Mouse (Mus musculus) hindbrain, embryonic 14.5 days (tissue): ENCODE measurements at regions not wholly inside any gene's neighbourhood (a gene's known extent, or its start where the extent isn't known, plus 50 kb on each side); places are given as distances from the start of the nearest gene placed in this dataset.

Experiments used
- ATAC-seq: fragments of 200-750 bp; cut with Nextera tagmentation; 2 replicates; pipeline ENCODE4 v1.8.0; 2017; ENCODE audit warnings: moderate number of reproducible peaks, mild to moderate bottlenecking, moderate TSS enrichment, moderate library complexity; ENCODE audit not compliant: low FRiP score
- DNase-seq: peaks from one replicate; pipeline ENCODE4 v3.0.0-alpha.2; 2015; ENCODE audit warnings: low spot score
- H3K27ac ChIP-seq: fragments of 300-500 bp; sonication (generic); 2 replicates; pipeline ENCODE4 v1.5.1; 2014; ENCODE audit warnings: mild to moderate bottlenecking, moderate library complexity
- H3K27me3 ChIP-seq: fragments of 300-500 bp; sonication (generic); 2 replicates; pipeline ENCODE4 v1.6.1; 2014; ENCODE audit warnings: mild to moderate bottlenecking, low read length, mixed read lengths; ENCODE audit not compliant: control insufficient read depth, insufficient read depth
- H3K36me3 ChIP-seq: fragments of 300-500 bp; sonication (generic); replicated peaks from 2 replicates; pipeline ENCODE4 v1.6.1; 2014; ENCODE audit not compliant: control insufficient read depth, insufficient read depth
- H3K4me1 ChIP-seq: fragments of 300-500 bp; sonication (generic); replicated peaks from 2 replicates; pipeline ENCODE4 v1.6.1; 2014; ENCODE audit warnings: antibody characterized with exemption, low read length, mixed read lengths; ENCODE audit not compliant: control insufficient read depth, insufficient read depth
- H3K4me2 ChIP-seq: fragments of 300-500 bp; sonication (generic); replicated peaks from 2 replicates; pipeline ENCODE4 v1.6.1; 2014; ENCODE audit warnings: mild to moderate bottlenecking, moderate library complexity
- H3K4me3 ChIP-seq: fragments of 300-500 bp; sonication (generic); replicated peaks from 2 replicates; pipeline ENCODE4 v1.5.1; 2014; ENCODE audit warnings: mild to moderate bottlenecking, low read length
- H3K9ac ChIP-seq: fragments of 300-500 bp; sonication (generic); 2 replicates; pipeline ENCODE4 v1.6.1; 2014
- H3K9me3 ChIP-seq: fragments of 300-500 bp; sonication (generic); 2 replicates; pipeline ENCODE4 v1.6.1; 2016; ENCODE audit warnings: low read length; ENCODE audit not compliant: control insufficient read depth
- WGBS: fragments of 180-500 bp; shearing (Covaris S2); extraction: QIAGEN DNeasy Blood & Tissue Kit; methylation state at CpG from one replicate; pipeline ENCODE4 v1.1.7; 2014; 5-methylcytosine and 5-hydroxymethylcytosine counted together

- peaks cover 33% of the 10 kb centered on the region for H3K4me1 ChIP-seq
- DNase-seq (no peak), ATAC-seq (peak; percentile 38; the same call in 1 of the 2 replicates)
- under 1% methylated on average over 58 of the region's 58 CpGs for WGBS
- H3K9me3 ChIP-seq: no peaks in the 10 kb centered on the region
- H3K4me2 ChIP-seq: peak overlapping the region; percentile 66
- peaks cover 24% of the 10 kb centered on the region for H3K27me3 ChIP-seq
- peak overlapping the region; percentile 23 for H3K4me3 ChIP-seq
- peak overlapping the region; percentile 62 for H3K9ac ChIP-seq
- no peaks in the 10 kb centered on the region for H3K36me3 ChIP-seq
- H3K27ac ChIP-seq: peak overlapping the region; percentile 85
Measured at GRCm38 (mm10) chr7:79543231-79544071, 74.0 kb downstream of the Rhcg start.

DNA sequence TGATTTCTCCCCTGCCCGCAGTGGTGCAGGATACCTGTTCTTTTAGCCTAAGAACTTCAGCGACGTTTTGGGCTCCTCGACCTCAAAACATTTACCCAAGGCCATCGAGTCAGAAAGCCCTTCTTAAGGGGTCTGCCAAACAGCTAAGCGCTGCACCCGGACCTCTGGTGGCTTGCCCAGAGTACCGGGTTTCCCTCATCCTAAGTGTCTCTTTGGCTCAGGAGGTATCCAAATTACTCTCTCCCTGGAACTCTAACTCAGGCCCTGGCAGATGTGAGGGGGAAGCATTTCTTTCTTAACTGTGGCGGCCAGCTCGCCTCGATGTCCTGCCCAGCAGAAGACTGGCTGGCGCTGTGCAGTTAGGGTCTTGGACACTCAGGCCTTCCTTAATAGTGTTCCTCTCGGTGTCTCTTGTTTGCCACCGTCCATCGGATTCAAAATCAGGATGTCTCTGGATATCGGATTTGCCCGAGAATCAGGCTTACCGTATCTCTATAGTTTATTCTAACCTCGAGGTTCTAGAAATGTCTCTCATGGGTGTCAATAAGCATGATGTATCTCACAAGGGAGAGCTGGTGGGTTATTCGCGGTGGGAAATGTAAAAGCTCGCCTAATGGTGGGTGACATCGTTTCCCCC is 75.0 kb downstream of the Rhcg start:
- H3K4me1 ChIP-seq: peaks cover 32% of the 10 kb centered on the region
- peaks cover 26% of the 10 kb centered on the region for H3K27me3 ChIP-seq
- DNase-seq (no peak), ATAC-seq (no peak)
- WGBS: 7% methylated on average over 23 of the region's 23 CpGs
- H3K27ac ChIP-seq: peak overlapping the region; percentile 85
- H3K9me3 ChIP-seq: no peaks in the 10 kb centered on the region
- H3K4me2 ChIP-seq: peak overlapping the region; percentile 66
- peak overlapping the region; percentile 62; the same call in 1 of the 2 replicates for H3K9ac ChIP-seq
- H3K36me3 ChIP-seq: no peaks in the 10 kb centered on the region
- no peak overlapping the region for H3K4me3 ChIP-seq

GRCm38 (mm10) chr7:79540246-79540645 is 74.1 kb upstream of the Polg start:
- H3K4me3 ChIP-seq: no peak overlapping the region
- peaks cover 28% of the 10 kb centered on the region for H3K4me1 ChIP-seq
- H3K4me2 ChIP-seq: no peak overlapping the region
- H3K9ac ChIP-seq: no peak overlapping the region
- 41% methylated on average over 2 of the region's 2 CpGs for WGBS
- no peaks in the 10 kb centered on the region for H3K36me3 ChIP-seq
- H3K27me3 ChIP-seq: peaks cover 17% of the 10 kb centered on the region; the same call in 1 of the 2 replicates
- DNase-seq: no peak
- no peaks in the 10 kb centered on the region for H3K9me3 ChIP-seq
- ATAC-seq: no peak
- no peak overlapping the region for H3K27ac ChIP-seq

- H3K36me3 ChIP-seq: no peaks in the 10 kb centered on the region
- ATAC-seq (no peak), DNase-seq (no peak)
- peaks cover 31% of the 10 kb centered on the region for H3K4me1 ChIP-seq
- H3K9me3 ChIP-seq: no peaks in the 10 kb centered on the region
- no peak overlapping the region for H3K9ac ChIP-seq
- H3K4me2 ChIP-seq: no peak overlapping the region
- 29% methylated on average over 3 of the region's 3 CpGs for WGBS
- no peak overlapping the region for H3K27ac ChIP-seq
- H3K27me3 ChIP-seq: peaks cover 17% of the 10 kb centered on the region; the same call in 1 of the 2 replicates
- no peak overlapping the region for H3K4me3 ChIP-seq
Measured at GRCm38 (mm10) chr7:79539426-79539825, 73.3 kb upstream of the Polg start.

DNA sequence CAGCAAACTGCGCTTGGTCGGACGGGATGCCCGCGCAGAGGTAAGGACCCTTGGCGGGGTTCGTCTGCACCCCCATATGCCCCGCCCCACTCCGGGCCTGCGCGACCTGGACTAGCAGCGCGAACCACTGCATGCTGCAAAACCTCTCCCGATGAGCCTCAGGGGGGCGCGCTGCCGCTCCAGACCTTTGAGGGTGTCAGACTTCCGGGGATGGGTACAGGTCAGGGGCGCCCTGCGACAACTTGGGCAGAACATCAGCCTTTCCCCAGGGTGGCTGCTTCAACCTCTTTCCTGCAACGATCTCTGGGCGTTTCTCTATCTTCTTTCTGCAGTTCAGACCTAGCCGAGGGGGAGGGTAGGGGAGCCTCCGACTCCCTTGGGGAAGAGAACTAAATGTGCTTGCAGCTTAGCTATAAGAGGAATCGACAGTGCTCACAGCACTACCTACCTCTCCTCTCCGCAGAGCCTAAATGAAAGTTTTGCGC is 70.0 kb upstream of the Polg start:
- DNase-seq (peak; percentile 72), ATAC-seq (peak; percentile 76)
- Histone ChIP-seq H3K36me3 (peaks cover 22% of the 10 kb centered on the region), H3K27ac (peak overlapping the region; percentile 93), H3K9me3 (no peaks in the 10 kb centered on the region), H3K4me1 (peaks cover 30% of the 10 kb centered on the region), H3K4me3 (peak overlapping the region; percentile 50), H3K27me3 (peaks cover 19% of the 10 kb centered on the region; the same call in 1 of the 2 replicates), H3K9ac (peak overlapping the region; percentile 83), H3K4me2 (peak overlapping the region; percentile 87)
- WGBS: under 1% methylated on average over 27 of the region's 27 CpGs

DNA sequence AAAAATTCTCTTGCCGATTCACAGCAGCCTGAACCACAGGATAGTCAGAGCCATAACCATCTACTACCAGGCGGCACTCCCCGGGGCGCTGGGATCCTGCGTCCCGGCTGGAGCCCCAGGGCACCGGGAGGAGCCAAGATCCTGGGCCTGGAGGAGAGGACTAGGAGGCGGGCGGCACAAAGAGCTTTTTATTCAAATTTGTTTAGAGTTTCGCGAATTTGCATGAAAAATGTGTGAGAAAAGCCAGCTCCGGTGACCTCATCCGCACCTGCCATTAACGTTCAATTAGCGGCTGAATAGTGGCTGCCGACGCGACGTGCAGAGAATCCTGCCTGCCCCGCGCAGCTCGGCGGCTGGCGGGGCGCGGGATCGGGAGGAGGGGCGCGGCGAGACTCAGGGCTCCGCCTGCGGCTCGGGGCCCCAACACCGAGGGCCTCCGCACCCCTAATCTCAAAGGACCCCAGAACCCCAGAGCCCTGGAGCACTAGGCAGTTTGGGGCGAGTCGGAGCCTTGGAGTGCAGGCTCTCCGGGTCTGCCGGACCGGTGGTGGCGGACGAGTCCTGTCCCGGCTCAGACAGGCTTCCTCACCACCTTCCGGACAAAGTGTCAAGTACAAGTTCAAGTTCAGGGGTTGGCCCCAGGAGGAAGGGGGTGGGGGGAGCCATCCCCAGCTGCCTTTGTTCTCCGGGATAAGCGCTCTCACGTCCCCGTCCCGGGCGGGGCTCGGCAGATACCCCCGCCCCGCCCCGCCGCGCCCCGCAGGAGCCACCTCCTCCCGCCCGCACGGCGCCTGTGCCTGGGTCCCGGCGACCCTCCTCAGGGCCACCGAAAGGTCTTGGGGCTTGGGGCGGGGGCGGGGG is 69.3 kb upstream of the Polg start:
- H3K9me3 ChIP-seq: no peaks in the 10 kb centered on the region
- peaks cover 30% of the 10 kb centered on the region for H3K4me1 ChIP-seq
- DNase-seq (peak; percentile 77), ATAC-seq (peak; percentile 68)
- H3K4me3 ChIP-seq: peak overlapping the region; percentile 50
- peak overlapping the region; percentile 83 for H3K9ac ChIP-seq
- peaks cover 14% of the 10 kb centered on the region; the same call in 1 of the 2 replicates for H3K27me3 ChIP-seq
- peak overlapping the region; percentile 93 for H3K27ac ChIP-seq
- peak overlapping the region; percentile 87 for H3K4me2 ChIP-seq
- peaks cover 26% of the 10 kb centered on the region for H3K36me3 ChIP-seq
- under 1% methylated on average over 59 of the region's 66 CpGs for WGBS

GRCm38 (mm10) chr7:79534819-79535218 is 68.7 kb upstream of the Polg start:
- H3K4me1 ChIP-seq: peaks cover 30% of the 10 kb centered on the region

GRCm38 (mm10) chr7:79534381-79534780 is 68.2 kb upstream of the Polg start:
- WGBS: 9% methylated on average over 5 of the region's 5 CpGs
- no peak for ATAC-seq

More at GRCm38 (mm10) chr7:79534819-79535218, 68.7 kb upstream of the Polg start:
- peaks cover 14% of the 10 kb centered on the region; the same call in 1 of the 2 replicates for H3K27me3 ChIP-seq
- peak overlapping the region; percentile 83 for H3K9ac ChIP-seq
- 6% methylated on average over 7 of the region's 7 CpGs for WGBS
- H3K4me3 ChIP-seq: peak overlapping the region; percentile 50; the same call in 1 of the 2 replicates
- H3K36me3 ChIP-seq: peaks cover 33% of the 10 kb centered on the region
- ATAC-seq (peak; percentile 24; the same call in 1 of the 2 replicates), DNase-seq (no peak)
- peak overlapping the region; percentile 87 for H3K4me2 ChIP-seq
- H3K9me3 ChIP-seq: no peaks in the 10 kb centered on the region
- peak overlapping the region; percentile 93 for H3K27ac ChIP-seq

More at GRCm38 (mm10) chr7:79534381-79534780, 68.2 kb upstream of the Polg start:
- Histone ChIP-seq H3K27me3 (peaks cover 14% of the 10 kb centered on the region; the same call in 1 of the 2 replicates), H3K4me1 (peaks cover 30% of the 10 kb centered on the region), H3K9ac (peak overlapping the region; percentile 83; the same call in 1 of the 2 replicates), H3K9me3 (no peaks in the 10 kb centered on the region), H3K36me3 (peaks cover 37% of the 10 kb centered on the region), H3K4me3 (no peak overlapping the region), H3K4me2 (no peak overlapping the region), H3K27ac (peak overlapping the region; percentile 93)
- DNase-seq: no peak
